Mouse (Mus musculus): ENCODE data around the gene Tbccd1.

Gene Tbccd1

GRCm38 (mm10) chr16:22857431-22858113 is at the start of gene Tbccd1, which contains the start of gene Dnajb11:
Gene Tbccd1 (minus strand): TSS chr16:22857669.
Gene Dnajb11 (plus strand): TSS chr16:22857845.
- peak; percentile 96 for DNase-seq

- no peak for DNase-seq
Measured at GRCm38 (mm10) chr16:22901326-22901725, 43.9 kb upstream of the Tbccd1 start.

GRCm38 (mm10) chr16:22899866-22900570 is 42.5 kb upstream of the Tbccd1 start:
- DNase-seq, result no peak

GRCm38 (mm10) chr16:22899346-22899745 is 41.9 kb upstream of the Tbccd1 start:
- no peak for DNase-seq

- DNase-seq, result no peak
Measured at GRCm38 (mm10) chr16:22896618-22897017, 39.1 kb upstream of the Tbccd1 start.

- no peak for DNase-seq
Measured at GRCm38 (mm10) chr16:22894095-22894494, 36.6 kb upstream of the Tbccd1 start.

GRCm38 (mm10) chr16:22891733-22892154 is 34.3 kb upstream of the Tbccd1 start:
- no peak for DNase-seq

DNA sequence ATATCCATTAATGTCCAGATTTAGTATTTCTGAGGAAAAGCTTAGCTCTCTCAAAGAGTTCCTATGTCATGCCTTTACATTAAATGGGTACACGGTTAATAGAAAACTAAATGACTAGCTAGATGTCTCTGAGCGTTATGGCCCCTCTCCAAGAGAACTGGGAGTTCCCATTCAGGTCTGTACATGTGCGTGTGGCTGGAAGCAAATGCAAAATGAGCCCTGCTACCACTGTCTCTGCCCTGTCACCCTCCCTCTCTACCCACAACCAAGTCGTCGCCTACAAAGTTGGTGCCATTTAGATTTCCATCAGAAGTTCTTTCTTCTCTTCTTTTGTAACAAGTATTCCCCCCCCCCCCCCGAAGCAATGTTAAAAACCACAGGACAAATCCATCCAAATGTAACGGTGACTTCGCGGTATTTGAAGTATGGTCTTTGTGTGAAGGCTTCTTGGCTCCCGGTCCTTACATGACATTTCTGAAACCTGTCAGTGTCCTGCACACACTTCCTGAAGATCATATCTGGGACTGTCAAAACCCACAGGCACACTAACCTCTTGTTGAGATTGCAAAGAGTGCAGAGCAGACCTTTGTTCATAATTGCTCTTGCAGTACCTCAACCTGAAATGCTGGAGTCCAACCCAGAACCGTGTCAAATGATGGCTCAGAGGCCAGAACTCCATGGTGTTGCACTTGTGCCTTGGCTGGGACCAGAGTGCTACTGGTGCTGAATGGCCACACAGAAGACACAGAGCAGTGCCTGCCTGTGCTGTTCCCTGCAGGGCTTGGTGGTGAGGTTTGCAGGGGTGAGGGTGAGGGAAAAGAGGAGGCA is 33.4 kb upstream of the Tbccd1 start, which contains the start of gene Ahsg:
TSS of gene Ahsg (plus strand) at position 595 of the 828 bp plus-strand sequence.
- no peak for DNase-seq

DNA sequence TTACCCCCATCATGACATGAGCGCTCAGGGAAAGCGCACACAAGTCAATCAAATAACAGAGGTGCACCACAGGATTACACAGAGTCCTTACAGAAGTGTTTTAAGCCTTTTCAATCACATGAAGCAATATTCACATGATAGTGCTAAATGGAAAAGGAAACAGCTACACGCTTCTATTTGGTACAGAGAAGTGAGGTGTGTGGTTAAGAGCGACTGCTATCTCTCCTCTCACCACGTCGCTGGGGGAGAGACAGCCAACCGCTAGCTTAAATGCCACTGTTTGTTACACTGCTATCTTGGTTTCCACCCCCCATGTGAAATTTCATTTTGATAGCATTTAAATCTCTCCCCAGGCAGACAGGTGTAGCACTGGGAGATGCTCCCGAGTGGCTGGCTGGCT is 32.2 kb upstream of the Tbccd1 start:
- no peak for DNase-seq

DNA sequence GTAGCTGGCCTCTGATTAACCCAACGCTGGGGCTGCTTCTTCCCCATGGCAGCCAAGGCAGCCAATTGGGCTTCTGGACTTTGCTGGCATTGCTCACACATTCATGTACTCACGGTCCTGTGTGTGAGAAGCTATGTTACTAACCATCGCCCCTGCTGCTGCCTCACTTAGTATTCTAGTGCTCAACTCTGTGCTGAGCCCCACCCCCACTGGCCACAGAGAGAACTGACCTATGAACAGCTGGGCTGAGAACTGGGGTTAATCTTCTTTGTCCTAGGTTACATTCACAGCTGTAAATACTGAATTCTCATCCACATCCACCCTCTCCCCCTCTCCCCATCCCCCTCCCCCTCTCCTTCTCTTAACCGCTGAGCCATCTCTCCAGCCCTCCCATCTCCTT is 31.4 kb upstream of the Tbccd1 start:
- no peak for DNase-seq

- no peak for DNase-seq
Measured at GRCm38 (mm10) chr16:22886726-22887125, 29.3 kb upstream of the Tbccd1 start.

- peak; percentile 43 to 52 for DNase-seq
Measured at GRCm38 (mm10) chr16:22885356-22885755, 27.9 kb upstream of the Tbccd1 start.

- DNase-seq, result peak; percentile 19 to 28
Measured at GRCm38 (mm10) chr16:22883441-22883840, 26.0 kb upstream of the Tbccd1 start.

DNA sequence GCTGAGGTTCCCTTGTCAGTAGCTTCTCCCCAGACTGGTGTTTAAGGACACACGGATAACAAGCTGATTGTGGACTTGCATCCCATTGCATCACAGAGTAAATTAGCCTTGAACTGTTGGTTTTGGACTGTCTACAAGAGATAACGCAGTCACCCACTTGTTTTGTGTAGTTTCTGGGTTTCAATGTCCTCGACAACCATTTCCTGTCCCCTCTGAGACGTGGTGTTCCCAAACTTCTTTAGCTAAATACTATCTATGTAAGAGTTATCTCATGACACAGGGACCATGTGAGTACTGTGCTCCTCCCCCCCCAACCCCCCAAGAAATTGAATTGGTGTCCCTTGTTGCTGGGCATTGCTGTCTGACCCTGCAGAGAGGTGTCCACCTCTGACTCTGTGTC is 24.0 kb upstream of the Tbccd1 start:
- DNase-seq, result no peak

DNA sequence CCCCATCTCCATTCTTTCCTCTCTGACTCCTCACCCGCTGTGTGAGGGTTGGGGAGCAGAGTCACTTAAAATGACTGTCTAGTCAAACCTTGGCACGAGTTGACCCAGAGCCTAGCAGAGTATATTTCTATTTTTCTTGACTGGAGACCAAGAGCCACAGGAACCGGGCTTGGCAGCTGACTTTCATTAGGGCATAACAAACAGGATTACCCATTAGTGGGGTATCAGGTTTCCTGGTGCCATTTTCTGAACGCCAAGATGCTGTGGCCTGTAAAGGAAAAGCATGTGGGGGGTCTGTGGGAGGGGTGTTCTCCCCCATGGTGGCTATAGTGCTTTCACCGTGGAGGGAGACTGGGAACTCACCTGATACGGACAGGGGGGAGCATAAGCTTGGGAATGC is 23.4 kb upstream of the Tbccd1 start:
- DNase-seq, result no peak

DNA sequence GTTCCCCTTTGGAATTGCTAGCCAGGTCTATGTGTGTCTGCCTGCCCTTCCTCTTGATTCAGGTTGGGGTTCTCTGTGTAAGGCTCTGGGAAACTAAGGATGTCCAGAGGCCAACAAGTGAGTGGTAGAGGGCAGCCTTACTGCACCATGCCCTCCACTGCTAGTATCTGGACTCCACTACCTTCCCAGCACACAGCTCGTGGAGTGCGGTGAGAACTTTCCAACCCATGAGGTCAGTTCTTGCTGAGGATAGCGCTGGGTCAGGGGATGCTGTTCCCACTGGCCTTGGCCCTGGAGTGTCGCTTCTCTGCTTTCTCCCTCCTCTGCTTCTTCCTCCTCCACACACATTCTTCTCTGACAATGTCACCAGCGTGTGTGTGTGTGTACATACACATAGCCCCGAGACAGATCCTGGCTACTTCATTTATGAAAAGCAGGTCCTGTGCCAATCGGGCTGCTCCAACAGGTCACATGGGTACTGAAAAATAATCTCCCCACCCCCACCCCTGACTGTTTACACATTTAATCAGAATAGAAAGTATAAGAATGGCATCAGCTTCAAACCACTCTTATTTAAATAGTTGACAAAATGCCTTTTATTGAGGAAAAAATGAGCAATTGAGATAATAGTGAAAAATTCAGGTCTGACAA is 22.6 kb upstream of the Tbccd1 start:
- no peak for DNase-seq

- no peak for DNase-seq
Measured at GRCm38 (mm10) chr16:22878716-22879115, 21.2 kb upstream of the Tbccd1 start.

DNA sequence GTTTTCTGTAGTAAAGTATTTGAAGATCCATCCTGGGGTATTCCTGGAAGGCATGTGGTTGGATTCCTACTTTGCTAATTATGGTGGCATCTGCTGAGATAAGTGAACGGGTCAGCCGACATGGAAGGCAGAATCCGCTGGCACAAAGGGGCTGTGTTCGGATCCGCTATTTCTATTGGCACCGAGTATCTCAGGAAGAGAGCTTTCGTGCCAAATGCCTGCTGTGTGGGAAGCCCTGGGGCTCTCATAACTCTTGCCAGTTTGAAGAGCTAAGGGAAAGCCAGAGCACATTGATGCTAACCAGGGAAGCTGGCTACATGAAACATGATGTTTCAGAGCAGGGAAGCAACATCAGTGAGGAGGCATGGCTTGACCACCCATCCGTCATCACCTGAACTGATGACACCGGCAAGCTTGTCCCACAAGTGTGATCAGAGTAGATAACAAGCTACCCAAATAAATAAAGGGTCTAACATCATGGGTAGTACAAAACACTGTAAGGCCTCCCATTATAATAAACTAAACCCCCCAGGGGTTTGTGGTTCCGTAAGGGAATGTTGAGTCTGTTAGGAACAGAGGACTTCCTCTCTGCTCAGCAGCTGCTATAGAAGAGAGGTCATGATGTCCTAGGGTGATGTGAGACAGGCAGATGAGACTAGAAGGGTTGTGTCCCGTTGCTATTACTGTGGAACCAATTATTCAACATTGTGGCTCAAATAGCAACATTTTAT is 20.4 kb upstream of the Tbccd1 start:
- DNase-seq, result no peak

DNA sequence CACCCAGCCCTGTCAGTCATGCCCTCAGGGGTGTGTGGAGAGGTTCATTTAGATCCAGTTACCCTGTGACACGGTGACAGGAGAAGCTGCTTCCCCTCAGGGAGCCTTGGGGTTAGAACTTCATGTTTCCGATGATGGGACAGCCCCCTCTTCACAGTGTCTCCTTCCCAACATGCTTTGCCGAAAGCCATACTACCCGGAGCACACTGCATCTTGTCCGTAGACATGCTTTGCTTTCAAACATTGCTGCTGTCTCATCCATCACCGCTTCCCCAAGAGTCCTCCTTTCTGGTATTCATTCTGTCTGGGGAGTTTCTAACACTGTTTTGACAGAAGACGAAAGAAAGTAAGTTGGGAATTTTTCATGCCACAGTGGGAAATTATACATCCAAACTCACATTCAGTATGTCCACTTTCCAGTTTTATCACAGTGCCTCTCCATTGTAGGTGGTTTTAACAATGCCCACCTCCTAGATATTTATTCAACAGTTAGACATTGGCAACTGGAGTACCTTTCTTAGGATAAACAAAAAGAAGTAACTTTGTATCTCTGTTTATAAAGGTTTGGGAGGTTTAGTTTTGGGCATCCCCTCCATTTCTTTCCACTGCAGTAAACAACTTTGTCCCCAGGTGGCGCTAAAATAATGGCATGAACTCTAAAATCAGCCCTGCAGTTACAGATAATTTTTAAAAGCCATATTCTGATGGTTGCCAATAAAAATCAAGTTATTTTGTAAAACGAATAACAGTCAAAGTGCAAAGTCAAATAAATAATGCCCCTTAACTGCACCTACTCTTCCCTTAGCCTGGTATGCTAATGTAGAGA is 19.0 kb upstream of the Tbccd1 start:
- peak; percentile 54 to 59 for DNase-seq

DNA sequence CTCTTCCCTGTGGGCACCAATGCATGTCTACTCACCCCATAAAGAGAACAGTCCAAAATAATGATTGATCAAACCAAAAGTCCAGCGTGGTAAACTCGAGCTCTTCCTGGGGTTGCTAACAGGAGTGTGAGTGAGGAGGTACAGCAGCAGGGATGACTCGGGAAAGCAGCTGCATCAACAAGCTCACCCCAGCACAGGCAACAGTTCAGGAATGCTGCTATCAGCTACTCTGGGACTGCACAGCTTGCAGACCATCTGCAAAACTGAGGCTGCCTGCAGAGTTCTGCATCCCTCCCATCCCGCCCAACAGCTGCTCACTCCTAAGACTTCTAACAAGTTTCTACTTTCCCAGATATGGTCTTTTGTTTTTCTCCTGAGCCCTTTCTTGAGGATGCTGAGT is 15.9 kb upstream of the Tbccd1 start:
- DNase-seq, result no peak

DNA sequence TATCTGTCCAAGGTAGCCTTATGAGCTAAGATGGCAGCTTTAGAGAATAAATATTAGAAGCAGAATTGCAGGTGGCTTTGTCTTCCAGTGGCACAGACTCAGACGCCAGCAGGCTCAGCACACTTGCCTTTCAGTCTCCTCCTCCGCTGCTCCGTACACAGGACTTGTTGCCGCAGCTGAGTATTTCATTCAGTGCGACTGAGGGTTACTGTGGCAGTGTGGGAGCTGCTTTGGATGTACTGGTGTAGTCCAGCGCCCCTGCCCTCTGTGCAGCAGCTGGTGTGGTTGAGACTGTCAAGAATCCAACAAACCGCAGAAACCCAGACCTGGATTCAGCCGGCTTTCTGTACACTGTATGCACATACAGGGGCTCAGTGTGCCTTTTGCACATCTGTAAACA is 14.9 kb upstream of the Tbccd1 start:
- DNase-seq, result no peak
